Mouse (Mus musculus): Measurements from ENCODE around the gene Gart.

Gene Gart

DNA sequence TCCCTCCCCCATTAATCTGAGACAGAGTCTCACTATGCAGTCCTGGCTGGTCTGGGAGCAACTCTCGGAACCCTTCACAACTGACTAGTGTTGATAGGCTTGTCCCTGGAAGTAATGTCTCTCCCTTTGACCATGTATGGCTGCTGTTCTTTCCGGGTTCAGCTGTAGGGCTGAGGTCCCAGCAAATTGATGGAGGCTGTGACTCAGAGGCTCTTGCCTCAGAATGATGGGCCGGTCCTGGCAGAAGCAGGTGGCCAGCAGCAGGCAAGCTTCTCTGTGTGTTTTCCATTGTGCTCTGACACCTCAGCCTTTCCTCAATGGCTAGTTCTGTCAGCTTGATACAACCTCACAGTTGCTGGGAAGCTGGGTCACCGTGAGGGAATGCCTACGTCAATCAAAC is 34.2 kb downstream of the Gart start:
- in situ Hi-C loops (cut with MboI; ENCODE audit: low sequenced_read_pairs) = no loop called here

DNA sequence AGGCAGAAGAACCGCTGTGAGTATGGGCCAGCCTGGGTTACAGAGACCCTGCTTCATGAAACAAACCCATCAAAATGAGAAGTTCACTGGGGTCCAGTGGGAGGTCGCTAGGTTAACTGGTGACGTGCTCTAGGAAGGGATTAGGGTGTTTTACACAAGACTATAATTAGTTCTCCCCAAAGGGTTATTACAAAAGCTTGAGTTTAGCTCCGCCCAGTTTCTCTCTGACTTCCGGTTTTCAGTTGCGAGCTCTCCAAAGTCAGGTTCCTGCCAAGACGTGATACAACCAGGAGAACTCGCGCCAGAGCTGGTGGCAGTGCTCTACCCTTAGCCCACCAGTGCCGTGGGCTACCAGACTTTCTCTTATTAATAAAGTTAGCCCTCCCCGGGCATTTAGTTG is 35.5 kb downstream of the Gart start:
- in situ Hi-C loops (cut with MboI; ENCODE audit: low sequenced_read_pairs) = no loop called here

DNA sequence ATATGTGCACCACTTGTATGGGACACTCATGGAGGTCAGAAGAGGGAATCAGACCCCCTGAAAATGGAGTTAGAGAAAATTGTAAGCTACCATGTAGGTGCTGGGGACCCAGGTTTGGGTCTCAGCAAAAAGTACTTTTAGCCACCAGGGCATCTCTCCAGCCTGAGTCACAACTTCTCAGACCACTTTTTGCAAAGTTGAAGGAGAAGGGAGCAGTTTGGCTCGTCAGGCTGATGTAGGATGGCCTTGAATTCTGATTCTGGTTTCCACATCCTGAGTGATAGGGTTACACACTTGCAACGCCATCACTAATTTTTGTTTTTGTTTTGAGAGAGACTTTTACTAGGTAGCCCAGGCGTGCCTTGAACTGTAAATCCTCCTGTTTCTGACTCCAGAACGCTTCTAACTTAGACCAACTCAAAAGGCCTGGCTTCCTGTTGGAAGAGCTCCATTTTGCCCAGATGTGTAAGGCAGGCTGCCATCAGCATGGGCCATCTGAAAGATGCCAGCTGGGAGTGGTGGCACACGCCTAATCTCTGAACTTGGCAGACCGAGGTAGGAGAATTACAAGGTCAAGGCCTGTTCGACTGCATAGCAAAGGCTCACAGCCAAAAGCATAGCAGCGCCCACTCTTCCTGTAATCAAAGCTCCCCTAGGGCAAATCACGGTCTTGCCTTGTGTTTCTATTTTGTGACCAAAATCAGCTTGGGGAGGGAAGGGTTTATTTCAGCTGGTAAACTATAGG is 37.1 kb downstream of the Gart start:
- in situ Hi-C loops (cut with MboI; ENCODE audit: low sequenced_read_pairs) = no loop called here

DNA sequence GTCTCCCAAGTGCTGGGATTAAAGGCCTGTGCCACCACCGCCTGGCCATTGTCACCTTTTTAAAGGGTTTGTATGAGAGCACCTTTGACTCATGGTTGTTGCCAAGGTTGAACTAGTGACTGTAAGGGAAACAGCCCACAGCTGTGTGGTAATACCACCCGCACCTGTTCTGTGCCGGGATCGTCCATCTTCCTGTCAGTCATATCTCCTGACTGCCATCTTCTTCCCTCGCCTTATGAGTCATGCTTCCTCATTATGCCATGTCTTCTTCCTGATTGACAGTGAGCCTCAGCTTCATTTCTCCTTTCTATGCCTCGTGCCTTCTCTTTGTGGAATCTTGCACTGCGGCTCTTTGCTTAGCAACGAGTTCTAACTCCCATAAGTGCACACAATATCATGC is 39.8 kb downstream of the Gart start:
- in situ Hi-C loops (cut with MboI; ENCODE audit: low sequenced_read_pairs) = no loop called here

DNA sequence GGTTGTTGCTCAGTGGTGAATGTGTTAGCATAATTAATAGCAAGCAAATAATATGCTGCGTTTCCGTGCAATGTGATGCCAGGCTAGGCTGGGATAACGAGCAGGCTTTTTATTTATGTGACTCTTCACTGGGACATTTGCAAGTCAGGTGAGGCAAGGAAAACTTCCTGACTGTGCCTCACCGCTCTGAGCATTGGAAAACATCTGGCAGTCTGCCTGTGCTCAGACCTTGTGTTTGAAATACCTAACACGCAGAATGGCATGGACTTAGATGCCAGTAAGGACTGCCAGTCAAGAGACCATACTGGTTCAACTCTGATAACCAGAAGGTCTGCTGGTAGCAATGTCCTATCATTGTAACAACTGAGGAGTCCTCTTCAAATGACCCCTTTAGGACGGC is 41.6 kb downstream of the Gart start:
- in situ Hi-C loops (cut with MboI; ENCODE audit: low sequenced_read_pairs) = no loop called here

DNA sequence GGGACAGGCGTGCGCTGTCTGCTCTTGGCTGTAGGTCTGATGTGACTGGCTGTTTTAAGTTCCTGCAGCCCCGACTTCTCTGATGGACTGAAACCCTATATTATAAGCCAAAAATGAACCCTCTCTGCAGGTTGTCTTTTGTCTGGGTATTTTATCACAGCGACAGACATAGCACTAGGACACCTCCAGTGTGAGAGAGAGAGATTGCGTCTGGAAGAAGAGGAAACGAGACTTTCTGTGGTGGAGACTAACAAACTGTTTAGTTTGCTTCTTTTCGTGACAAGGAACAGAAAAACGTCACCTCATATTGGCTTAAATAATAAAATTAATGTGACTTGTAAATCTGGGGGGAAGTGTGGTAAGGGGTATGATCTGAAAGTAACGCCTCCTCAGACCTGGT is 45.1 kb downstream of the Gart start:
- in situ Hi-C loops (cut with MboI; ENCODE audit: low sequenced_read_pairs) = no loop called here

DNA sequence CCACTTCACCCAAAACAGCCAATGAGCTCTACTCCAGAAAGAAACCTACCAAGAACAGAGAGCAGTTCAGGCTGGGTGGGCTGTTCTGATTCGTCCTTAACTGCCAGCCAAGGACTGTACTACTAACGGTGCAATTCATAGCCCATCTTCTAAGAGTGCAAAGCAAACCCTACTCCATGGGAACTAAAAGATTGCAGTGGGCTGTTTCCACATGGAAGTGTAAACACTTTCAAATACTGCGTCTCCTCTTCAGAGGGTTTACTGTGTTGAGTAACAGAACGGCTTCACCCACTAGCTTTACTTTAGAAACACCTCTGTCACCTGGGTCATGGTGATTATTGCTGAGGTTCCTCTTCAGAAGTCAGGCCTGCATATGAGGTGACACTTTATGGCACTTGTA is 45.7 kb downstream of the Gart start:
- in situ Hi-C loops (cut with MboI; ENCODE audit: low sequenced_read_pairs) = no loop called here

DNA sequence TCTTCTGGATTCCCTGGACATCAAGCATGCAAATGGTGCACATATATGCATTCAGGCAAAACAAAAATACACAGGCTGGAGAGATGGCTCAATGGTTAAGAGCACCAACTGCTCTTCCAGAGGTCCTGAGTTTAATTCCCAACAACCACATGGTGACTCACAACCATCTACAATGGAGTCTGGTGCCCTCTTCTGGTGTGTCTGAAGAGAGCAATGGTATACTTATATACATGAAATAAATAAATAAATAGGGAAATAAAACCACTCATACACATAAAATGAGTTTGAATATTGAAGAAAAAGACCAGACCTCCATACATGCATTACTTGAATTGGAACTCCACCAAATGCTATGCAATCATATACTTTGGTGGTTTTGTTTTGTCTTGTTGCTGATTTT is 47.5 kb downstream of the Gart start:
- in situ Hi-C loops (cut with MboI; ENCODE audit: low sequenced_read_pairs) = loop anchor here (25.0 kb wide), 1 partner anchor 237 kb away; the partner anchor contains the start of gene Ifnar2

DNA sequence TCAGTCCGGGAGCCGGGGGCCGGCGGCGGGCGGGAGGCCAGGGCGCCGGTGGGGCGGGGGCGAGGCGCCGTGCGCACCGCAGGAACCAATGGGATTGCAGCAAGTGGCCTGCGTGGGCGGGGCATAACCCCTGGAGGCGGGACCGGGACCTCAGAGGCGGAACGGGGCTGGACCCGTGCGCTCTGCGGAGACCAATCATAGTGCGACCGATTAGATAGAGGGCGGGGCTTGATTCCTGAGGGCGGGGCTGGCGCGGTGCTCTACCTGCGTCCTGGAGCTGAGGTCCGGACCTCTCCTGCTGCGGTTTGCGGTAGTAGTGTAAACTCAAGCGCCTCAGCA is 49.1 kb downstream of the Gart start, which contains the start of gene Tmem50b:
Tmem50b (minus strand) TSS at position 129 of the 339 bp plus-strand sequence.
- in situ Hi-C loops (cut with MboI; ENCODE audit: low sequenced_read_pairs) = loop anchor here (25.0 kb wide), 1 partner anchor 235 kb away; the partner anchor contains the start of gene Ifnar2

DNA sequence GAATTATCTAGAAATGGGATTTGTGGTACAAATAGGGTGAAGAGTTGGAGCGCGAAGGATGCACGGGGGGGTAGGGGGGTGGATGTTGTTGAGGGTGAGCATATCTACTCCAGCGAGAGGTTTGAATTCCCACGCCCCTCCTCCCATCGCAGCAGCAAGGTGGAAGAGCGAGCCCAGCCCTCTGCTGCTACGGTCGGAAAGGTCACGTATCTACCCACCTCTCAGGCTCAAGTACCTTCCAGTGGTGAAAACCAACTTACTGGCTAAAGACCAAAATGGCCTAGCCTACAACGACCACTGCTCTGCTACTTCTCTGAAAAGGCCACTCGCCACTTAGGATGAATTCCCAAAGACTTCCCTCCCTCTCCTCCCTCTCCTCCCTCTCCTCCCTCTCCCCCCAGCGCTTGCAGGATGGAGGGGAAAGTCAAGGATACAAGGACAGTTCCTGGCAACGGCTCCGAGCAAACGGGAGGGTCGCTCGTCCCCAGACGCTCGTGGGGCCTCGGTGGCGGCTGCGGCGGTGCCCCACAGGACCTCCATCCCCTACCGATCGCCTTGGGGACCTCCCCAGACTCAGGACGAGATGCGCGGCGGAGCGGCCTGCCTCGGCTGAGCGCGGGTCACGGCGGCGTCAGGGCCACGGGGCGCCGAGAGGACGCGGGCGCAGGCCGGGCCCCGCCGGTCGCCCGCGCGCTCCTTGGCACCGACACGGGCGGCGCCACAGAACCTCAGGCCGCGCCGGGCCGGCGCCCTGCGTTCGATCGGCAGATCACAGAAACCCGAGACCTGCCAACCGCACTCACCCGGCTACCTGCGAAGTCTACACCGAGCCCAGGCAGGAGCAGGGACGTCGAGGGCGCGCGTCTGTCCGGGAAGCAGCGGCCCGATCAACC is 49.7 kb downstream of the Gart start:
- in situ Hi-C loops (cut with MboI; ENCODE audit: low sequenced_read_pairs) = loop anchor here (25.0 kb wide), 1 partner anchor 235 kb away; the partner anchor contains the start of gene Ifnar2

DNA sequence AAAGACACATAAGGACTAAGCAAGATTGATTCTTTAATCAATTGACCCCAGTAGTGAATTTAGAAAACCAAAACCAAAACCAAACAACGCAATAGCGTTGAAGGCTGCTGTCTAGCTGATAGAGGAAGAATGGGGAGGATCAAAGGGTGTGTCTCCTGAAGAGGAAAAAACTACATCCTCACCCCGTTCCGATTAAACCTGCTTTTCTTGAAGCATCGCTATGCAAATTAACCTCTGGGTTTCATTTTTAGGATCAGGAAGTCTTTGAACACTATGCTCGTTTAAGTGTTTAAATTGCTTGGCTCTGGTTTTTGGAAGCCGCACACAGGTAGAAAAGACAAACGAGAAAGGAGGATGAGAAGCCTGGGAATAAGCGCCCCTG is 50.4 kb downstream of the Gart start:
- in situ Hi-C loops (cut with MboI; ENCODE audit: low sequenced_read_pairs) = loop anchor here (25.0 kb wide), 1 partner anchor 234 kb away; the partner anchor contains the start of gene Ifnar2

DNA sequence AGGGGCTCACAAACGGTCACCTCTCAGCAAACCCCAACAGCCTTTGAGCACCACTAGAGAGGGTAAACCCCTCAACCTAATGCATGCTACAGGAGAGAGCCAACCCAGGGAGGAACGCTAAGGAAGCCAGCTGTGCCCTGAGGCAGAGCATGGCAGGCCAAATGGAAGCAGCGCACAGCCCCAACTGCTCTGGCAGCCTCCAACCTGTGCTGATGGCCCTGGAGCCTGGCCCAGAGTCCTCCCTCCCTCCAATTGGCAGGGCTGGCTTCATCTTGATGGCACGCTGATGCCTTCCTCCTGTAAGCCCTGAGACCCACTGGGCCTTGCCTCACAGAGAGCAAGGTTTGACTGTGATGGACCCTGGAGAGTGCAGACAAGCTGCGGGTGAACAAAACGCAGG is 51.7 kb downstream of the Gart start:
- in situ Hi-C loops (cut with MboI; ENCODE audit: low sequenced_read_pairs) = loop anchor here (25.0 kb wide), 1 partner anchor 233 kb away; the partner anchor contains the start of gene Ifnar2

DNA sequence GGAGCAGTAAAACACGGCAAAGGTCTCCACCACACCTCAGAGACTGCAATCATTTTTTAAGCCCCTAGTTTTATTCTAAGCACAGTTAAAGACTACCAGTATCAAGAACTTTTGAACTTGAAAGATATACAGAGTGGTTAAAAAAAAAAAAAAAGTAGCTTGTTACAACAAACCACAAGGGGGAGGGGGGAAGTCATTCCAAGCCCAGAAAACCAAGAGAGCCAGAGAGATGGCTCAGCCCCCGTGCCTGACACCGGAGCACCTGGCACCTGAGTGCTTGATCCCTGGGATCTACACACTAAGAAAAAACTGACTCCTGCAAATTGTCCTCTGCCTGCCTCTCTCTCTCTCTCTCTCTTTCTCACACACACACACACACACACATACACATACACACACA is 53.5 kb downstream of the Gart start:
- in situ Hi-C loops (cut with MboI; ENCODE audit: low sequenced_read_pairs) = loop anchor here (25.0 kb wide), 1 partner anchor 231 kb away; the partner anchor contains the start of gene Ifnar2

DNA sequence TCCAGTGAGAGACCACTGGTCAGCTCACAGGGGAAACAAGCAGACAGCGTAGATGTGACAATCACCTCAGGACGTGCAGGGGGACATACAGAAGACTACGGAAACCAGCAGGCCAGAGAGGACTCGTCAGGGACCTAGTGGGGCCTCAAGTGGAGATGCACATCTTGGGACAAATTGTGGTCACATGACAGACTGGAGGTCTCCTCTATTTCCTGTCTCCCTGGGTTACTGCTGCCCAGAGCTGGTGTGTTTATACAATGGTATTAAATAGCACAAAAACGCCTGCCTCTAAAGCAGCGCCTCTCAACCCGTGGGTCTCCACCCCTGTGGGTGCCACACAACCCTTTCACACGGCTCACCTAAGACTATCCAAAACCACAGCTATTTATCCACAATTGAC is 54.6 kb downstream of the Gart start:
- in situ Hi-C loops (cut with MboI; ENCODE audit: low sequenced_read_pairs) = loop anchor here (25.0 kb wide), 1 partner anchor 230 kb away; the partner anchor contains the start of gene Ifnar2

DNA sequence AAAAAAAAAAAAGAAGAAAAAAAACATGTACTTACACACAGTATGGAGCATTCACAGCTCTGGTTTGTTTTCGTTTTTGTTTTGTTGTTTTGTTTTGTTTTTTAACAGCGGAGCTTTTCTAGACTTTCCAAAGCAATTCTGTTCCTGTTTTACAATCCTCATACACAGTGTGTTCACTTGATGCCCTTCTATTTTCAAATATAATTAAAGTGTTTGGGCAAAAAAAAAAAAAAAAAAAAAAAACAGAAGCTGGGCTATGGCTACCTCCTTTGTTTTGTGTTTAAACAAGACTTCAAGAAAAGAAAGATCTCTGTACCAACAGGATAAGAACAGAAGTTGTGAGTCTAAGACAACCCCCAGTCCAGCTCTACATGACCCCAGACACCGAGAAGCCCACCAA is 58.0 kb downstream of the Gart start:
- in situ Hi-C loops (cut with MboI; ENCODE audit: low sequenced_read_pairs) = loop anchor here (10.0 to 25.0 kb wide), 2 partner anchors 74 to 226 kb away; partner anchors contain the start of gene Ifnar2

DNA sequence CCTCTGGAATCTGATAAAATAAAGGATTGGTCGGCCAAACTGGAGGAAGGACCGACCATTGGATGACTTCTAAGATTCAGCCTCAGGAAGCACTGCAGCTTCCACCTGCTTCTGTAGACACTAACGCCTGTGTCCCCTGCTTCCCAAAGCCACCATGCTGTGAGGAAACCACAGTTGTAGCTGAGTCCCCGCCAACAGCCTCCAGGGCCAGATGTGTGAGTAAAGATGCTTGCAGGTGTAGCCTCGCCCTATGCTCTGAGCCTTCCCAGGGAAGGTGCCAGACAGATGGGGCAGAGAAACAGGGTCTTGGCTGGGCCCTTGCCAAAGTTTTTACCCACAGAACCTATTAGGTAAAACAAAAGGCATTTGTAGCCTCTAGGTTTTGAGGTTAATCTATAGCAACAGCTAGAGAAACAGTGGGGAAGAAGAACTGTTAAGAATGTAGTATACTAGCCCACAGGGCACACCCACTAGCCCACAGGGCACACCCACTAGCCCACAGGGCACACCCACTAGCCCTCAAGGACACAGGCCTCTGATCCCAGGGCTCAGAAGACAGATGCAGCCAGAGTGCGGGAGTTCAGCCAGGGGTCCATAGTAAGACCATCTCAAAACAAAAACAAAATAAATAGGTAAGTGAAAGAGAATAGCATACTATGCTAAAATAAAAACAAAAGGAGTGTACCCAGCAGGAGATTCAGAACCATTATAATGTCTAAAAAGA is 58.9 kb downstream of the Gart start:
- in situ Hi-C loops (cut with MboI; ENCODE audit: low sequenced_read_pairs) = loop anchor here (10.0 to 25.0 kb wide), 2 partner anchors 73 to 226 kb away; partner anchors contain the start of gene Ifnar2

DNA sequence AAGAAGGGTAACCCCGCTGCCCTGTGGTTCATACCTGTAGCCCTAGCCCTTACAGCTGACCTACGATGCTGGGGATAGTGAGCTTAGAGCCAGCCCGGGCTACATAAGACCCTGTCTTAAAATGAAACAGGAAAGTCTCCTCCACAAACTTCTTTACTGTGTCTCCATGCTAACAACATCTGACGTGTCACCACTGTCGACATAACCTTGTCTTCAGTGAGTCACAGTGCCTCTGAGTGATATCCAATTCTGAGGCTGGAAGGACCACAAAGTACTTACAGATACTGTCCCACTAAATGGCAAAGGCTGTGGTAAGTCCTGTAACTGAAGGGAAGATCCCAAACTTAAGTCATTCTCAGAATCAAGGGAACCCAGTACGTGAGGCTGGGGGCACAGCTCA is 60.5 kb downstream of the Gart start:
- in situ Hi-C loops (cut with MboI; ENCODE audit: low sequenced_read_pairs) = loop anchor here (10.0 to 25.0 kb wide), 2 partner anchors 71 to 224 kb away; partner anchors contain the start of gene Ifnar2

DNA sequence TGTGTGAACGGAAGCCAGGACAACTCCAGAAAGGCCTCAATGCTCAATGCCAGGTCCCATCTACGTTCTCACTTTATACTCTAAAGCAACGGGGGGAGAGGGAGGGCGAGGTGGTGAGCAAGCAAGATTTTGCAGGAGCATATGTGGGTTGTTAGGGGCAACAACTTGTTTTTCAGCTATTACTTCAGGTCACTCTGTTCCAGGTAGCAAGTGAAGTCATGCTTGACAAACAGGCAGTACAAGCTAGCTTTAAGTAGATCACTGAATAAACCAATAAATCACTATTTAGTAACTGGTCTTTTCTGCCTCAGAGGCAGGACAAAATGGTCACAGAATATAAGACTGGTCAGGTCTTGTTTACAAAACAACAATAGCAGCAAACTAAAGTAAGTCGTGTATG is 61.1 kb downstream of the Gart start:
- in situ Hi-C loops (cut with MboI; ENCODE audit: low sequenced_read_pairs) = loop anchor here (10.0 to 25.0 kb wide), 2 partner anchors 71 to 223 kb away; partner anchors contain the start of gene Ifnar2

DNA sequence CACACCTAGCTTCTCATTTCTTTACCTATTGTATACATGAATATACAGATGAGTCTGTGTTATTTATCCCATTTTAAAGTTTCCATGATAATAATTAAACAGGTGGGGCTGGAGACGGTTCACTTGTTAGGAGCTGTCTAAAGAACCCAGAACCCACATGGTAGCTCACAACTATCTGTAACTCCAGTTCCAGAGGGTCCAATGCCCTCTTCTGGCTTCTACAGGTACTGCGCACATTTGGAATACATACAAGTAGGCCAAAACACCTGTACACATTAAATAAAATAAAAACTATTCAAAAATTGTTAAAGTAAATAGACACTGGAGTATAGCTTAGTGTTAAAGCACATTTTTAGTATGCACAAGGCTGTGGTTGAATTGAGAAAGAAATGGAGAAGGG is 64.4 kb downstream of the Gart start:
- in situ Hi-C loops (cut with MboI; ENCODE audit: low sequenced_read_pairs) = loop anchor here (10.0 to 25.0 kb wide), 2 partner anchors 68 to 220 kb away; partner anchors contain the start of gene Ifnar2

DNA sequence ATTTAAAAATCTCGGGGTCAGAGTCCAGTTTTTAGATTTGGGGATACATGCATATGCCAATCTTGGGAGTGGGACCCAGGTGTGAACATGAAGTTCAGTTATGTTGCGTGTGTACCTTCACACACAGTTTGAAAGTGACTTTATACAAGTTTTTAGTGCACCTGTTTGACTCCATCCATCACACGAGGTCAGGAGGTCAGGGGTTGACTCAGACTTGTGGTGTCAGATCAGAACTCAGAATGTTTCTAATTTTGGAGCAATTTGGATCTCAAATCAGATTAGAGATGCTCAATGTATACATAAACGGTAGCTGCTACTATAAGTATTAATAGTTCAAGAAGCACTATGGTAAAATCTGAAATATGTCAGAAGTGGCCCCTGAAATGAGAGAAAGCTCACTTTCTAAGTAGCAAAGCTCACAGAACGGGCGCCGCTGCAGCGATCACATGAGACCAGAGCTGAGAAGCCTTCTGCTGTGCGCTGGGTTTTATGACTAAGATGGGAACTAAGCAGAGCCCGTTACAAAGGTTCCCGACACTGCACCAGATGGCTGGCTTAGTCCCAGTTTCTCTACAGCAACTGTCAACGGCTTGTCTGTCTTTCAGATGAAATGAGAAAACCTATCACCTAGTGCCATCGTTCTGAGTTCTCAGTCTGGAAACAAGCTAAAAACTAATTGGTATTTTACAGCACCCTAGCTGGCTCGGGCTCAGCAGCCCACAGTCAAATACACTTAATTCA is 67.6 kb downstream of the Gart start:
- in situ Hi-C loops (cut with MboI; ENCODE audit: low sequenced_read_pairs) = loop anchor here (25.0 kb wide), 1 partner anchor 217 kb away; the partner anchor contains the start of gene Ifnar2
